Mouse (Mus musculus): ENCODE data around the gene Gm21518. TPM values are rescaled to one million over a fixed set of nuclear protein-coding genes. Genes with fewer than 3 reads are reported as not detected.
"Not testable (repeated sequence)": the region's sequence is repeated elsewhere in the genome, so short reads cannot be mapped to it uniquely, and the experiment has no call there.

The Gm21518 gene
- polyA plus RNA-seq (2015; fragmentation: Nextera tagmentation; extraction: Ambion mirVana) = not detected in 2 replicates

DNA sequence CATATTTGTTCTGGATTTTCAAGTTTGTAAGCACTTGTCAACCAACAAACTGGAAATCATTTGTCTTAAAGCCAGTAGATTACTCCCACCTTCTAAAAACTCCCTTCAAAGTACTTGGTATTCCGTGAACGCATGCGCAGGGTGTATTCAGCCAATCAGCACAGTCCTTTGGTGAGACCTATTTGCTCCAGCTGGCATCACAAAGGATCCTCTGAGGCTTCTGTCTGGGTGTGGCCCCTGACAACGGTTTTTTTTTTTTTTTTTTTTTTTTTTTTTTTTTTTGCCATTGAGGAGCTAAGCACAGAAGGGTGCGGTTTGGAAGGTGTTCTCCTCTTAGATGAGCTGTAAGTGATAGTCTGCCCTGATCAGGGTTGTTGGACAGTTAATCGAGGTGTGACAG is at the start of gene Gm21518:
Gene Gm21518 (plus strand): TSS at position 301 of the 400 bp plus-strand sequence.
- H3K9ac ChIP-seq; H3K27me3 ChIP-seq; H3K36me3 ChIP-seq; ATAC-seq (replicated peaks; ENCODE audit: low FRiP score); H3K4me1 ChIP-seq; H3K27ac ChIP-seq; H3K9me3 ChIP-seq (replicated peaks); H3K4me3 ChIP-seq (replicated peaks); H3K4me2 ChIP-seq: not testable (repeated sequence)
- WGBS = no CpG with 5 or more reads among the region's 6 CpGs
